In the genomic region with DNA sequence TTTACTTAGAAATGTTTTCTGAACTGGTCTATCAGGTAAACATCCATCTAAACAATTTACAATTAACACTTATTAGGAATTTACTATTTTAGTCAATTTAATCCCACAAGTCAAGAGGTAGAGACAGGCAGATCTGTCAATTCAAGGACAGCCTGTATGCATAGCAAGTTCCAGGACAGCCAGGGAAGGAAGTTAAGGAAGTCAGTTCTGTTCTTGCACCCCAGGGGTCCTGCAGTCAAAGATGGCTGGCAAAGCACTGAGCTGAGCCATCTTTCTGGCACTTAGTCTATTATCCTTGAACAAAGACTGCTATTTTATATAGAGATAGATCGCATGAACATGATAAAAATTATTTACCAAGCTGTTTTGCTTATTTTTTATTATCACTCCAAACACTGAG, we compare ENCODE assay signal across 19 mouse cellular contexts.
"Had no signal": no experiment of that assay in that cellular context is flagged by ENCODE, and none has a peak within 500 bp of the region (broad histone marks: within the 10 kb centered on the region; RNA-seq: fewer than 3 reads in every experiment).

No protein-coding gene starts in this region.

- ATAC-seq: lung, postnatal 0 days; midbrain, embryonic 15.5 days had no signal

- H3K36me3 ChIP-seq: midbrain, embryonic 15.5 days had no signal

- H3K27ac ChIP-seq: kidney, postnatal 0 days; layer of hippocampus, adult 2 months; limb, embryonic 10.5 days; limb, embryonic 13.5 days; macrophage; midbrain, embryonic 12.5 days; midbrain, embryonic 15.5 days; neural tube, embryonic 12.5 days; neural tube, embryonic 15.5 days; stomach, postnatal 0 days had no signal

- DNase-seq: kidney, adult 2 months; kidney, postnatal 25 days; layer of hippocampus, adult 9-11 months; lung, embryonic 14.5 days; right cerebral cortex, adult 18-20 months; right cerebral cortex, postnatal 14 days; right cerebral cortex, postnatal 4 days; thymus, adult 2 months had no signal

- H3K4me2 ChIP-seq: lung, embryonic 14.5 days; midbrain, embryonic 12.5 days; midbrain, embryonic 15.5 days; neural tube, embryonic 12.5 days; neural tube, embryonic 15.5 days had no signal

- H3K9me3 ChIP-seq: limb, embryonic 10.5 days; limb, embryonic 13.5 days; midbrain, embryonic 12.5 days; midbrain, embryonic 15.5 days; neural tube, embryonic 12.5 days; neural tube, embryonic 15.5 days had no signal

- H3K27me3 ChIP-seq: limb, embryonic 13.5 days; midbrain, embryonic 12.5 days; midbrain, embryonic 15.5 days; neural tube, embryonic 12.5 days; neural tube, embryonic 15.5 days had no signal

- H3K4me3 ChIP-seq: layer of hippocampus, adult 2 months; limb, embryonic 10.5 days; limb, embryonic 13.5 days; midbrain, embryonic 12.5 days; midbrain, embryonic 15.5 days; neural tube, embryonic 12.5 days; neural tube, embryonic 15.5 days had no signal

- H3K9ac ChIP-seq: limb, embryonic 13.5 days; lung, embryonic 14.5 days; midbrain, embryonic 12.5 days; midbrain, embryonic 15.5 days; neural tube, embryonic 12.5 days; neural tube, embryonic 15.5 days had no signal
